Mouse (Mus musculus): ENCODE data around the gene Txndc5.

- no peak for TF ChIP-seq CTCF (IDR thresholded peaks at IDR 0.05; ENCODE audit: low read depth)
- no peak for TF ChIP-seq EP300 (IDR thresholded peaks at IDR 0.05; ENCODE audit: low read depth)
These were observed 16.6 kb downstream of the Txndc5 start for GRCm38 (mm10) chr13:38511979-38512378.
